Mouse (Mus musculus): ENCODE measurements at regions not wholly inside any gene's neighbourhood (a gene's known extent, or its start where the extent isn't known, plus 50 kb on each side); places are given as distances from the start of the nearest gene placed in this dataset.
A peak's percentile ranks its signal among the peaks of the same experiment; 100 is the strongest.

GRCm38 (mm10) chr9:93969118-93969517 is 568.8 kb downstream of the 1190002N15Rik start:
- DNase-seq (ENCODE audit: low read depth, low spot score): no peak

DNA sequence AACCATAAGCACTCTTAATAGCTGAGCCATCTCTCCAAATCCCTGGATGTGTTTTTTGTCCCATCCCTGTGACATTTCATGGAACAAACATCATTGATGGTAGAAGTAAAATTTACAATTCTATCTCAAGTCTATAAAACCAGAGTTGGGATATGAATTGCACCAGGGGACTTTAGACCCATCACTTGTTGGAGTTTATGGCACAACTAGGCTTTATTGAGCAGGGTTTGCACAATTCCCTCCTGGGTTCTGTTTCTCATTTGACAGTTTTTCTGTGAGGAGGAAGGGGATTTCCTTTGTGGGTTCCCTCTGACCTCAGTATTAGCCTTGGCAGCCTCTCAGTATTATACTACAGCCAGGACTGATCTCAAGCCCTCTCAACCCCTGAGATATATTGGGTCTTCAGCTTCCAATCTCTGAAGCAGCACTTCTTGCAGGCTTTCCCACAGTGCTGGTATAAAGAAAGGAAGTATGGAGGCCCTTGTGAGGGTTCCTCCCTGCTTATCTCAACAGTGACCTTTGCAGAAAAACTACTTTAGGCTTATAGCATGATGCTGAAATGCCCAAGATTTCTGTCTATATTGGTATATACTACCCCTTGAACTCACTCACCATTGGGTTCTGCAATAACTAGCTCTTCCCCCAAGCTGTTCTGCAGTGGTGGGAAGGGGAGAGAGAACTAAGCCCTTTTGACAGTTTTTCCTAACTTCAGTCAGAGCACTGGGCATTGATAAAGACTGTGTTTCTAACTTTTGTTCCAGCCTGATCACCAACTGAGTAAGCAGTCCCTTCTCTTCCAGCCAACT is 582.4 kb downstream of the 1190002N15Rik start:
- DNase-seq (ENCODE audit: low read depth, low spot score): no peak

DNA sequence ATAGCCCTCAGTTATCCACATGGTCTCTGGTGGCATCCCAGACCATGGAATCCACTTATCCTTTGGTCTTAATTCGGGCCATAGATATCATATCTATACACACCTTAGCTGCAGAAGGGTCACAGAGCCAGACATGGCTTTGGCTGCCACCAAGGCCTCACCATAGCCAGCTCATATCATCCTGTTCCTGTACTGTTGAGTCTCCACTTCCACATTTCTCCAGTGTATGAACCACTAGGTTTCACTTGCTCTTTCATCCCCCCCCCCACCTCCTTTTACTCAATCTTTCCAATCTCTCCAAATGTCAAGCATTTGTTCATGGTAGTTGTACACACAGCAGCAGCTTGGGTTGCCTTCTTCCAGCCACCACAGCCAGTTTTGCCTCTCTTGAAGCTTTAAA is 589.2 kb downstream of the 1190002N15Rik start:
- no peak for DNase-seq (ENCODE audit: low read depth, low spot score)

DNA sequence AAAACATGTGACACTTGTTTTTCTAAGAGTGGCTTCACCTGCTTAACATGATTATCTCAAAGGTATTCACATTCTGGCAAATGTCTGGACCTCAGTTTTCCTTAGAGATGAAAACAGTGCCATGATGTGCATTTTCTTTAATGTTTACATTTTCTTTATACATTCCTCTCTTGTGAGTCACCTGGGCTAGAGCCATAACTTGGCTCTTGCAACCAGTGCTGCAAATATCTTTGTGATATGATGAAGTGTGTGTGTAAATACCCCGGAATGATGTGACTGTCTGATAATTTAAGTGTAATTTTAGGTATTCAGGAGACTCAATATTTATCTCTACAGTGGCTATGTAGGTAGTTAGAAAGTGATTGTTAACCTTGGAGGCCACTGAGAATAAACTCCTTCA is 590.8 kb downstream of the 1190002N15Rik start:
- DNase-seq (ENCODE audit: low read depth, low spot score): no peak

- DNase-seq (ENCODE audit: low read depth, low spot score): peak; percentile 24
These were observed 597.7 kb downstream of the 1190002N15Rik start for GRCm38 (mm10) chr9:93940193-93940592.

DNA sequence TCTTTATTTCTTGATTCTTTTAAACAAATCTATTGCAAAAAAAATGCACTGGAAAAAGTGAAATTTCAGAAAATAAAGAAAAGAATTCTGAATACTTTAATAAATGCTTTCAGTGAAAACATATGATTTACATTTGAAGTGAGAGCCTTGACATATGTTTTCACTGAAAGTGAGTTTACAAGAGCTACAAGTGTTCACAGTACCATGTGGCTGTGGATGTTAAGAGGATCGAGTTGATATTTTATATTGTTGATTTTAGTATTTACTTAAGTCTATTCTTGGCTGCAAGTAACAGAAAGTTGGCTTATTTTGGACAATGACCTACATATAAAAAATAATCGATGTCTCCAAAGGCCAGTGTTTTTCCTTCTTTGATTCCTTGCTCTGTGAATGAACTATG is 607.2 kb downstream of the 1190002N15Rik start:
- DNase-seq (ENCODE audit: low read depth, low spot score): no peak

GRCm38 (mm10) chr9:93889256-93889655 is 648.6 kb downstream of the 1190002N15Rik start:
- DNase-seq (ENCODE audit: low read depth, low spot score): no peak

GRCm38 (mm10) chr9:93880112-93880511 is 657.8 kb downstream of the 1190002N15Rik start:
- DNase-seq (ENCODE audit: low read depth, low spot score): no peak

GRCm38 (mm10) chr9:93879572-93879971 is 658.3 kb downstream of the 1190002N15Rik start:
- no peak for DNase-seq (ENCODE audit: low read depth, low spot score)

GRCm38 (mm10) chr9:93870778-93871177 is 667.1 kb downstream of the 1190002N15Rik start:
- no peak for DNase-seq (ENCODE audit: low read depth, low spot score)

DNA sequence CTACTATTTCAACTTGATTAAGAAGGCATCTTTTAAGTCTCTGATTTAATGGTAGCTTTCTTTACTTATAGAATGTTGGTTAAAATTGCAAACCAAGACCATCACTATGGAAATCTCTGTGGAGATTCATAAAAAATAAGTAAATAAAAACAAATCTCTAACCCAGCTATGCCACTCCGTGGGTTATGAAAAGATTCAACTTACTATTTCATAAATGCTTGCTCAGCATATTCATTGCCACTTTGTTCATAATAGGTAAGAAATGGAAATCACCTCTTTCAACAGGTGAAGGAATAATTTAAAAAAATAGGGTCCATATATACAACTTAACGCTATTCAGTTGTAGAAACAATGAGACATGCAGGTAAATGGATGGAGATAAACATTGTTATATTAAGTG is 679.9 kb downstream of the 1190002N15Rik start:
- no peak for DNase-seq (ENCODE audit: low read depth, low spot score)

DNA sequence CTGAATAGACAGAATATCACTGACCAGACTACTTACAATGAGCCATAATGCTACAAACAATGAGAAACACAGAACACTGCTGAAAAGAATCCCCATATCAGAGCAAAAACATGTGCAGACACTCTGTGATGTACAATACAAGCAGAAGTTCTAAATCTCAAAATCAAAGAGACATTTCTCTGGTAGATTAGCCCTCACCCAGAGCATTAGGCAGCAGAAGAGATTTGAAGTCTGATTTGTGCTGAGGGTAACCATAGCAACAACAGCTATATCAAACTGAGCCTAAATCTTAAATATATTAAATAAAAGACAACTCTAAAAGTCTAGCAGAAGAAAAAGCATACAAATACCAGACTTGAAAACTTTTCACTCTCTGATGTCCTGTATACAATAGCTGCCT is 691.5 kb downstream of the 1190002N15Rik start:
- DNase-seq (ENCODE audit: low read depth, low spot score): no peak

DNA sequence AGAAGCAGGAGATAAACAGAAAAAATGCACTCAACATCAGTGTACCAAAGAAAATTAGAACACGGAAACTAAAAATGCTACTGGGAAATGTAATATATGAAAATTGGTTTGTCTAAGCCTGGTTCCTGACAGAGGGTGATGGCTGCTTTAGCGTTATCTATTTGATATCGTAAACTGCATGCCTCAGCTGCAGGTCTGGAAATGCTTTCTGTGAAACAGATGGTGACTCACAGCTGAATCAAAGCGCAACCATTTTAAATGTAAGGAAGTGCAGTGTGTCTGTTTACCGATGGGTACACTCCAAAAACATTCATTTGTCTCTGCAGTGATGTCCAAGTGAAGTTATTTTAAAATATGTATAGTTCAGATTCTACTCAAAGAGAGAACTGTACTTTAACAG is 694.0 kb downstream of the 1190002N15Rik start:
- peak; percentile 5 for DNase-seq (ENCODE audit: low read depth, low spot score)
